Mouse (Mus musculus) lung, postnatal 14 days (tissue): ENCODE data around the gene Golm1.
A peak's percentile ranks its signal among the peaks of the same experiment; 100 is the strongest.

ENCODE experiments used
- DNase-seq: peaks from one replicate; pipeline ENCODE4 v3.0.0; 2021

The Golm1 gene

DNA sequence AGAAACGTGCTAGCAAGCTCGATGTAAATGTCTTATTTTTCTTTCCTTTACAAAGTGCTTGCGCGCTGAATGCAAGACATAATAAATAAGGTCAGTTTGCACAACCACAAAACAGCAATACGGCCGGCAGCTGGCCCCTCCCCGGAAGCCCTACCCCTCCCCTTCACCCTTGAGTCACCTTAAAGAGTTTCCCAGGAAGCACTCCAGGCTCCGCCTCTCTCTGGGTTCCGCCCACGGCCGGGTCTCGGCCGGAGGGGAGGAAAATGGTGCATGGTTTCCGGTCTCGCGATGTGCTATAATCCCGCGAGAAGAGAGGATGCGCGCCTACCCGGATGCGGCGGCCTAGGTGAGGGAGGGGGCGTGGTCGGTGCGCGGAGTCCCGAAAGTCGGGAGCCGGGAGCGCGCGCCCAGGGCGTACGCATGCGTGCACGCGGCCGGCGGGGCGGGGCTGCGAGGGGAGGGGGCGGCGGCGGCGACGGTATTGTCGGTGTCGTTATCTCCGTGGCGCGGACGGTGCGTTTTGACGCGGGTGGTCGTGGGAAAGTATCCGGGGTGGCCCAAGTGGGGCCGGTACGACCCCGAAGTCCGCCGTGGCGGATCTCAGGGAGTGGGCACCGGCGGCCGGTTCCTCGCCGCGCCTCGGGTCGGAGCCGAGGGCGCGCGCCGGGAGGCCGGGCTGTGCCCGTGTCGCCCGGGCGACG lies 90.5 kb downstream of the Golm1 start, which contains the start of the genes Agtpbp1 and Naa35:
Gene Agtpbp1, minus strand, starts transcription at position 281 of the 701 bp plus-strand sequence.
Gene Naa35, plus strand, starts transcription at position 313 of the 701 bp plus-strand sequence.
- DNase-seq, result peak; percentile 100
